Mouse (Mus musculus): Measurements from ENCODE around the gene Crcp. TPM values are rescaled to one million over a fixed set of nuclear protein-coding genes. Genes with fewer than 3 reads are reported as not detected.
"Not testable (repeated sequence)": the region's sequence is repeated elsewhere in the genome, so short reads cannot be mapped to it uniquely, and the experiment has no call there.

The Crcp gene
- polyA plus RNA-seq, 2 experiments: 24.2 to 25.4 TPM

- Histone ChIP-seq H3K36me3 (ENCODE audit: control insufficient read depth, insufficient read depth, low read length) (peaks cover 14% of the 10 kb centered on the region; the same call in 1 of the 2 replicates), H3K27ac (replicated peaks; ENCODE audit: low read depth, low read length) (no peak overlapping the region), H3K9me3 (ENCODE audit: control insufficient read depth, low read length) (no peaks in the 10 kb centered on the region), H3K4me2 (replicated peaks; ENCODE audit: low read depth, low read length, severe bottlenecking) (no peak overlapping the region), H3K9ac (ENCODE audit: low read depth, low read length, severe bottlenecking) (no peak overlapping the region), H3K27me3 (ENCODE audit: control insufficient read depth, insufficient read depth, low read length) (no peaks in the 10 kb centered on the region), H3K4me1 (ENCODE audit: control insufficient read depth, insufficient read depth, low read length) (no peaks in the 10 kb centered on the region), H3K4me3 (replicated peaks; ENCODE audit: low read length) (no peak overlapping the region)
- no peak for TF ChIP-seq POLR2A (IDR thresholded peaks at IDR 0.05; ENCODE audit: borderline replicate concordance, extremely low read depth, insufficient read depth, insufficient read length)
- DNase-seq (ENCODE audit: low spot score): no peak
- no peak for ATAC-seq (ENCODE audit: low FRiP score, low read depth)
- 88% methylated on average over 19 of the region's 19 CpGs for WGBS
Measured at GRCm38 (mm10) chr5:130031410-130032390, 2.6 kb downstream of the Crcp start.

GRCm38 (mm10) chr5:130033869-130034268 is 4.8 kb downstream of the Crcp start:
- H3K27me3 ChIP-seq (ENCODE audit: control insufficient read depth, insufficient read depth, low read length): no peaks in the 10 kb centered on the region
- no peaks in the 10 kb centered on the region for H3K9me3 ChIP-seq (ENCODE audit: control insufficient read depth, low read length)
- no peak overlapping the region for H3K4me3 ChIP-seq (replicated peaks; ENCODE audit: low read length)
- H3K27ac ChIP-seq (replicated peaks; ENCODE audit: low read depth, low read length): no peak overlapping the region
- no peak for TF ChIP-seq POLR2A (IDR thresholded peaks at IDR 0.05; ENCODE audit: borderline replicate concordance, extremely low read depth, insufficient read depth, insufficient read length)
- WGBS: 78% methylated on average over 2 of the region's 2 CpGs
- no peak for DNase-seq (ENCODE audit: low spot score)
- no peak overlapping the region for H3K4me2 ChIP-seq (replicated peaks; ENCODE audit: low read depth, low read length, severe bottlenecking)
- H3K4me1 ChIP-seq (ENCODE audit: control insufficient read depth, insufficient read depth, low read length): no peaks in the 10 kb centered on the region
- ATAC-seq (ENCODE audit: low FRiP score, low read depth): no peak
- no peak overlapping the region for H3K9ac ChIP-seq (ENCODE audit: low read depth, low read length, severe bottlenecking)
- peaks cover 23% of the 10 kb centered on the region; the same call in 1 of the 2 replicates for H3K36me3 ChIP-seq (ENCODE audit: control insufficient read depth, insufficient read depth, low read length)

GRCm38 (mm10) chr5:130036300-130036699 is 7.2 kb downstream of the Crcp start:
- not testable (repeated sequence) for H3K4me1 ChIP-seq (ENCODE audit: control insufficient read depth, insufficient read depth, low read length); H3K9ac ChIP-seq (ENCODE audit: low read depth, low read length, severe bottlenecking); H3K27ac ChIP-seq (replicated peaks; ENCODE audit: low read depth, low read length); ATAC-seq (ENCODE audit: low FRiP score, low read depth); H3K4me2 ChIP-seq (replicated peaks; ENCODE audit: low read depth, low read length, severe bottlenecking); DNase-seq (ENCODE audit: low spot score); H3K4me3 ChIP-seq (replicated peaks; ENCODE audit: low read length); H3K27me3 ChIP-seq (ENCODE audit: control insufficient read depth, insufficient read depth, low read length); H3K9me3 ChIP-seq (ENCODE audit: control insufficient read depth, low read length)
- H3K36me3 ChIP-seq (ENCODE audit: control insufficient read depth, insufficient read depth, low read length): peaks cover 42% of the 10 kb centered on the region
- 66% methylated on average over 2 of the region's 2 CpGs for WGBS

GRCm38 (mm10) chr5:130037752-130038455 is 8.8 kb downstream of the Crcp start:
- Histone ChIP-seq H3K36me3 (ENCODE audit: control insufficient read depth, insufficient read depth, low read length) (peaks cover 56% of the 10 kb centered on the region), H3K4me3 (replicated peaks; ENCODE audit: low read length) (no peak overlapping the region), H3K4me1 (ENCODE audit: control insufficient read depth, insufficient read depth, low read length) (no peaks in the 10 kb centered on the region), H3K4me2 (replicated peaks; ENCODE audit: low read depth, low read length, severe bottlenecking) (no peak overlapping the region), H3K27ac (replicated peaks; ENCODE audit: low read depth, low read length) (no peak overlapping the region), H3K9me3 (ENCODE audit: control insufficient read depth, low read length) (no peaks in the 10 kb centered on the region), H3K27me3 (ENCODE audit: control insufficient read depth, insufficient read depth, low read length) (no peaks in the 10 kb centered on the region), H3K9ac (ENCODE audit: low read depth, low read length, severe bottlenecking) (no peak overlapping the region)
- ATAC-seq (ENCODE audit: low FRiP score, low read depth) (no peak), DNase-seq (ENCODE audit: low spot score) (peak; percentile 75)
- no peak for TF ChIP-seq POLR2A (IDR thresholded peaks at IDR 0.05; ENCODE audit: borderline replicate concordance, extremely low read depth, insufficient read depth, insufficient read length)
- WGBS: 66% methylated on average over 19 of the region's 19 CpGs

GRCm38 (mm10) chr5:130040797-130041196 is 11.7 kb downstream of the Crcp start:
- Histone ChIP-seq H3K4me3 (replicated peaks; ENCODE audit: low read length) (no peak overlapping the region), H3K4me1 (ENCODE audit: control insufficient read depth, insufficient read depth, low read length) (no peaks in the 10 kb centered on the region), H3K4me2 (replicated peaks; ENCODE audit: low read depth, low read length, severe bottlenecking) (no peak overlapping the region), H3K9ac (ENCODE audit: low read depth, low read length, severe bottlenecking) (no peak overlapping the region), H3K36me3 (ENCODE audit: control insufficient read depth, insufficient read depth, low read length) (peaks cover 56% of the 10 kb centered on the region), H3K27me3 (ENCODE audit: control insufficient read depth, insufficient read depth, low read length) (no peaks in the 10 kb centered on the region), H3K27ac (replicated peaks; ENCODE audit: low read depth, low read length) (no peak overlapping the region), H3K9me3 (ENCODE audit: control insufficient read depth, low read length) (no peaks in the 10 kb centered on the region)
- no peak for TF ChIP-seq POLR2A (IDR thresholded peaks at IDR 0.05; ENCODE audit: borderline replicate concordance, extremely low read depth, insufficient read depth, insufficient read length)
- no peak for DNase-seq (ENCODE audit: low spot score)
- WGBS: 94% methylated on average over 4 of the region's 4 CpGs
- no peak for ATAC-seq (ENCODE audit: low FRiP score, low read depth)
